Mouse (Mus musculus) kidney, embryonic 14.5 days (tissue): ENCODE measurements around the gene Prpf38b. TPM values are rescaled to one million over a fixed set of nuclear protein-coding genes. Genes with fewer than 3 reads are reported as not detected.
"Not testable (repeated sequence)": the region's sequence is repeated elsewhere in the genome, so short reads cannot be mapped to it uniquely, and the experiment has no call there.

ENCODE experiments used
- ATAC-seq: fragments of 200-750 bp; cut with Nextera tagmentation; 2 replicates; pipeline ENCODE4 v1.8.0; 2017; ENCODE audit warnings: moderate number of reproducible peaks, mild to moderate bottlenecking, moderate TSS enrichment, moderate library complexity; ENCODE audit not compliant: low FRiP score, low TSS enrichment
- H3K27ac ChIP-seq: fragments of 300-500 bp; sonication (generic); 2 replicates; pipeline ENCODE4 v1.5.1; 2014; ENCODE audit warnings: low read depth, mild to moderate bottlenecking, low read length, moderate library complexity, mixed read lengths
- H3K27me3 ChIP-seq: fragments of 300-500 bp; sonication (generic); 2 replicates; pipeline ENCODE4 v1.6.1; 2014; ENCODE audit warnings: mild to moderate bottlenecking, low read length; ENCODE audit not compliant: control insufficient read depth, insufficient read depth
- H3K36me3 ChIP-seq: fragments of 300-500 bp; sonication (generic); 2 replicates; pipeline ENCODE4 v1.6.1; 2014; ENCODE audit warnings: low read length, mixed read lengths; ENCODE audit not compliant: control insufficient read depth, insufficient read depth
- H3K4me1 ChIP-seq: fragments of 300-500 bp; sonication (generic); 2 replicates; pipeline ENCODE4 v1.6.1; 2014; ENCODE audit warnings: low read length, mixed read lengths; ENCODE audit not compliant: control insufficient read depth, insufficient read depth
- H3K4me2 ChIP-seq: fragments of 300-500 bp; sonication (generic); replicated peaks from 2 replicates; pipeline ENCODE4 v1.6.1; 2014; ENCODE audit warnings: low read depth, mild to moderate bottlenecking, low read length
- H3K4me3 ChIP-seq: fragments of 300-500 bp; sonication (generic); 2 replicates; pipeline ENCODE4 v1.5.1; 2014; ENCODE audit warnings: mild to moderate bottlenecking, low read length
- H3K9ac ChIP-seq: fragments of 300-500 bp; sonication (generic); 2 replicates; pipeline ENCODE4 v1.6.1; 2014; ENCODE audit warnings: low read depth, mild to moderate bottlenecking, low read length, moderate library complexity
- H3K9me3 ChIP-seq: fragments of 300-500 bp; sonication (generic); 2 replicates; pipeline ENCODE4 v1.6.1; 2016; ENCODE audit warnings: low read length; ENCODE audit not compliant: control insufficient read depth
- WGBS: fragments of 180-500 bp; shearing (Covaris S2); extraction: QIAGEN DNeasy Blood & Tissue Kit; methylation state at CpG from one replicate; pipeline ENCODE4 v1.1.7; 2014; 5-methylcytosine and 5-hydroxymethylcytosine counted together
- polyA plus RNA-seq: library from polyadenylated mRNA; unstranded; fragments of >200 nt; fragmentation: Nextera tagmentation; extraction: Ambion mirVana; gene quantifications from 2 replicates; pipeline ENCODE4 v1.2.1, GENCODE M21; 2014

The Prpf38b gene
- polyA plus RNA-seq, 1 experiment from 2014 or later, result 73.7 TPM

DNA sequence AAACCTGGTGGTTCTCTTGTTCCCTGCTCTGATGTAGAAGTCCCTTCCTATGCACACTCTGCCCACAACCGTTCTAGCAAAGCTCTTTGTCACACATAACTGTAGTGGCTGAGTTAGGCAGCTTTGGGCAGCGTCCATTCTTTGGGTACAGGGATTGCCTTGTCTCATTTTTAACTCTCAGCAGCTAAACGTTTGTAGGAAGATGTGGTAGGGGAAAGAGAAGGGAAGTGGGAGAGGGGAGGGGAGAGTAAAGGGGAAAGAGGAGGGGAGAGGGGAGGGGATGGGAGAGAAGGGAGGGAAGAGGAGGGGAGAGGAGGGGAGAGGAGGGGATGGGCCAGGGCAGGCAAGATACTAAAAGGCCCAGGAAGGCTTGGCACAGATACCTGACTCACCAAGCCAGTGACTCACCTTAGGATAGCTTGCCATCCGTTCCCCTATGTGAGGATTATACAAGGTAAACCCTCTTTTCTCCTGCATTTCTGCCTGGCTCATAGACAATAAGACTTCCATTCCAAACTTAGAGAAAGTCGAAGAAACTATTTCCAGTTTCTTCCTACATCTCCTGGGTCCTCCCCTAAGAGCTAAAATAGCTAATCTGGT is 31.6 kb downstream of the Prpf38b start:
- 60% methylated on average over 5 of the region's 5 CpGs for WGBS
- no peaks in the 10 kb centered on the region for H3K4me1 ChIP-seq
- H3K9ac ChIP-seq, result no peak overlapping the region
- H3K4me3 ChIP-seq, result no peak overlapping the region
- H3K4me2 ChIP-seq, result no peak overlapping the region
- ATAC-seq, result no peak
- no peak overlapping the region for H3K27ac ChIP-seq
- H3K36me3 ChIP-seq, result no peaks in the 10 kb centered on the region
- H3K27me3 ChIP-seq, result no peaks in the 10 kb centered on the region
- no peaks in the 10 kb centered on the region for H3K9me3 ChIP-seq

DNA sequence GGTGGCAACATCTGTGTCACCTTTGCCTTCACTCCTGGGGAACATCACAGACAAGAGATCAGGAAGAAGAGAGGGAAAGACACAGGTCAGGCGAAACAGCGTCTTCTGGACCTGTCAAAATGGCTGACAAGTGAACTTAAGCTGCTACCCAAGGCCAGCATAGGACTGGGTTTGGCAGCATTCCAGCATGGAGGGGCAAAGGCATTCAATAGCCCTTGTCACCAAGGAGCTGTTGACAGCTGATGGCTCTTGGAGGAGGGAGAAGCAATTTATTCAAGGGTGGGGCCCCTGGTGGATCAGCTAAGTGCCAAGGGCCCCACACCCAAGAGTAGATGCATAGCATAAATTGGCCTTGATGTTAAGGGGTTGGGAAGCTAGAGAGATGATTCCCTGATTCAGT is 32.4 kb downstream of the Prpf38b start:
- Histone ChIP-seq H3K36me3 (no peaks in the 10 kb centered on the region), H3K4me3 (no peak overlapping the region), H3K27ac (no peak overlapping the region), H3K27me3 (no peaks in the 10 kb centered on the region), H3K4me2 (no peak overlapping the region), H3K4me1 (no peaks in the 10 kb centered on the region), H3K9ac (no peak overlapping the region), H3K9me3 (no peaks in the 10 kb centered on the region)
- WGBS, result 64% methylated on average over 2 of the region's 2 CpGs
- no peak for ATAC-seq

DNA sequence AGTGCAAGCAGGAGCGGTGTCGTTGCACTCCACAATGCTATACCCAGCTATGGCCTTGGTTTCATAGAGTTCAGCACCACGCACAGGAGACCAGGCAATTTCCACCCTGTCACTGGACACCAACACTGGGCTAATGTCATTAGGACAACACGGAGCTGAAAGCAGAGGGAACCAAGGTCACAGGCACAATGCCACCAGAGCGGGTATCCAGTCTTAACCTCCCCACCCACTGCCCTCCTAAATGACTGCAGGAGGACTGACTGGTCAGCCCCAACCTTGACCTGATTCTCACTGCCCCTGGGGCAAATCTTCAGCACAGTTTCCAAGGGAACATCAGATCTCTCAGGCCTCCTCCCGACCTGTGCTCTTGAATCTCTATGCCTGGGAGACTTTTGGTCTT is 40.9 kb downstream of the Prpf38b start:
- Histone ChIP-seq H3K4me1 (no peaks in the 10 kb centered on the region), H3K4me3 (no peak overlapping the region)
- no peak for ATAC-seq

DNA sequence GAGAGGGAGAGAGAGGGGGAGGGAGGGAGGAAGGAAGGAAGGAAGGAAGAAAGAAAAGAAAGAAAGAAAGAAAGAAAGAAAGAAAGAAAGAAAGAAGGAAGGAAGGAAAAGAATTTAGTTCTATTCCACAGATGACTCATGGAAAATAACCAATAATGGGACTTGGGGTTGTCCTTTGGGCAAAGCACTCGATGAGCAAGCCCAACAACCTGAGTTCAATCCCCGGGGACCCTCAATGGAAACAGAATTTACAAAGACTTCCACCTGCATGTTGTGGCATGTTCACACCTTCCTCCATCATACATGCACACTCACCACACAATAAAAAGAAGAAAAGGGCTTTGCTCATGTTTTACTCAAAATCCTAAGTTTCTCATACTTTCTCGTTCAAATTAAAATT is 44.1 kb downstream of the Prpf38b start:
- ATAC-seq, result no peak
- Histone ChIP-seq H3K4me2 (no peak overlapping the region), H3K4me3 (no peak overlapping the region), H3K36me3 (no peaks in the 10 kb centered on the region), H3K27me3 (no peaks in the 10 kb centered on the region), H3K4me1 (no peaks in the 10 kb centered on the region), H3K9ac (no peak overlapping the region), H3K27ac (no peak overlapping the region), H3K9me3 (no peaks in the 10 kb centered on the region)
- 93% methylated on average over 3 of the region's 3 CpGs for WGBS

More for the DNA sequence above, 40.9 kb downstream of the Prpf38b start:
- Histone ChIP-seq H3K27me3 (no peaks in the 10 kb centered on the region), H3K4me2 (no peak overlapping the region), H3K9ac (no peak overlapping the region), H3K27ac (no peak overlapping the region), H3K36me3 (no peaks in the 10 kb centered on the region), H3K9me3 (no peaks in the 10 kb centered on the region)
- WGBS, result 74% methylated on average over 6 of the region's 6 CpGs

DNA sequence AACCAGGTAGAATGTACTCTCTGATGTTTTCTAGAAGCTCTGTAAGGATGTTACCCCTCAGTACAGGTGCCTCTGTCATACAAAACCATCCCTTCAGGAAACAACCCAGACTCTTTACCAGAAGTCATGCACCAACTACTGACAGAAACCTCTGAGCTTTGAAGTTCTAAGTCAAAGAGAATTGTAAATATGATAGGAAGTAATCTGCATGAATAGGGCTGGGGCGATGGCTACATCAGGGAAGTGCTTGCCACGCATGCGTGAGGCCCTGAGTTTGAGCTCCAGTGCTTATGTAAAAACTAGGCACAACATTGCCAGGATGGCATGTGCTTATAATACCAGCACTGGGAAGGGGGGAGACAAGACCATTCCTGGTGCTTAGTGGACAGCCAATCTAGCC is 45.9 kb downstream of the Prpf38b start:
- Histone ChIP-seq H3K27me3 (no peaks in the 10 kb centered on the region), H3K4me1 (no peaks in the 10 kb centered on the region), H3K9me3 (no peaks in the 10 kb centered on the region), H3K9ac (no peak overlapping the region), H3K27ac (no peak overlapping the region), H3K36me3 (no peaks in the 10 kb centered on the region), H3K4me2 (no peak overlapping the region), H3K4me3 (no peak overlapping the region)
- WGBS, result 94% methylated on average over 3 of the region's 3 CpGs
- no peak for ATAC-seq

DNA sequence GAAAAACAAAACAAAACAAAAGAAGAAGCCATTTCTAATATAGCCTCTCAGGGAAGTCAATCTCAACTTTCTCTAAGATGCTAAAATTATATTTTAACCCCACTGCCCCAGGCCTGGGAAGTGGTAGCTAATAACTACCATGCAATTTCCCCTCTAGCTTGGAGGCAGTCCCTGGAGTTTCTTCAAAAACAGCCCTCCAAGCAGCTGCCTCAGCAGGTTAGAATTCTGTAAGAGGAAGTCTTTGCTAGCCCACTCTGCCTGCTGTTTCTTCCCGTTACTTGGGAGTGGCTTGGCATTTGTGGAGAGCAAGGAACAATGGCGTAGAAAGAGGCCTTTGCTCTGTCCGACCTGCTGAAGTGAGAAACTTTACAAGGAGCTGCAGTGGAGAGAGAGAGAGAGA is 46.4 kb downstream of the Prpf38b start:
- Histone ChIP-seq H3K4me2 (no peak overlapping the region), H3K4me1 (no peaks in the 10 kb centered on the region)

DNA sequence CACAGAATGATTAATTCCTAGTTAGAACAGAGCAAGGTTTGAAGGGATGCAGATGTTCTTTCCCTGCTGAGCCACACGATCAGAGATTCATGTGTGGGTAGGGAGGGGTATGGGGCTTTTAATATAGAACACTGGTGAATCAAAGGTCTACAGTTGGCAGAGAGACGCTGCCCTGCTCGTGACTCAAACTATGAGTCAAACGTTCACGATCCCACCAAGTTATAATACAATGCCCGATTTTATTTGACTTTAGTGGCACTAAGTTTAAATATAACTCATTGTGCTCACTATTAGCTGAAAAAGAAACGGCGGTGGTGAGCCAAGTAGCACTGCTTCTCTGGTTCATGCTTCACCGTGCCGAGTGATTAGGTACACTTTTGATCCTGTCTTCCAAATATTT is 48.4 kb downstream of the Prpf38b start:
- WGBS, result 83% methylated on average over 10 of the region's 10 CpGs

More for the DNA sequence above, 46.4 kb downstream of the Prpf38b start:
- ATAC-seq, result no peak
- H3K27ac ChIP-seq, result no peak overlapping the region
- H3K9ac ChIP-seq, result no peak overlapping the region
- WGBS, result 47% methylated on average over 3 of the region's 3 CpGs
- H3K9me3 ChIP-seq, result no peaks in the 10 kb centered on the region
- H3K4me3 ChIP-seq, result no peak overlapping the region
- no peaks in the 10 kb centered on the region for H3K27me3 ChIP-seq
- no peaks in the 10 kb centered on the region for H3K36me3 ChIP-seq

DNA sequence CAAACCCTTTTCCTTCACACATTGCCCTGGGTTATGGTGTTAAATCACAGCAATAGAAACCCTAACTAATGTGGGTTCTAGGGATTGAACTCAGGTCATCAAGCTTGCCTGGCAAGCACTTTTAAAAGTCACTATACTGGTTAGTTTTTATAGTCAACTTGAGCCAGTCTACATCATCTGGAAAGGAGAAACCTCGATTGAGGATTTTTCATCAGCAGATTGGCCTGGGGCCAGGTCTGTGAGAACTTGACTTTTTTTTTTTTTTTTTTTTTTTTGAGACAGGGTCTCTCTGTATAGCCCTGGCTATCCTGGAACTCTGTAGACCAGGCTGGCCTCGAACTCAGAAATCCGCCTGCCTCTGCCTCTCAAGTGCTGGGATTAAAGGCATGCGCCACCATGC is 49.2 kb downstream of the Prpf38b start:
- H3K36me3 ChIP-seq, ATAC-seq, H3K27me3 ChIP-seq, H3K9ac ChIP-seq, H3K4me2 ChIP-seq, H3K9me3 ChIP-seq, H3K4me3 ChIP-seq, H3K27ac ChIP-seq, H3K4me1 ChIP-seq: not testable (repeated sequence)
- 94% methylated on average over 4 of the region's 4 CpGs for WGBS

More for the DNA sequence above, 48.4 kb downstream of the Prpf38b start:
- H3K4me1 ChIP-seq, result 0 out of 2 replicates have a peak, but pooled peaks cover 3% of the 10 kb centered on the region
- H3K4me3 ChIP-seq, result no peak overlapping the region
- no peaks in the 10 kb centered on the region for H3K27me3 ChIP-seq
- H3K9me3 ChIP-seq, result no peaks in the 10 kb centered on the region
- H3K4me2 ChIP-seq, result no peak overlapping the region
- no peak for ATAC-seq
- H3K9ac ChIP-seq, result no peak overlapping the region
- H3K27ac ChIP-seq, result no peak overlapping the region
- no peaks in the 10 kb centered on the region for H3K36me3 ChIP-seq

DNA sequence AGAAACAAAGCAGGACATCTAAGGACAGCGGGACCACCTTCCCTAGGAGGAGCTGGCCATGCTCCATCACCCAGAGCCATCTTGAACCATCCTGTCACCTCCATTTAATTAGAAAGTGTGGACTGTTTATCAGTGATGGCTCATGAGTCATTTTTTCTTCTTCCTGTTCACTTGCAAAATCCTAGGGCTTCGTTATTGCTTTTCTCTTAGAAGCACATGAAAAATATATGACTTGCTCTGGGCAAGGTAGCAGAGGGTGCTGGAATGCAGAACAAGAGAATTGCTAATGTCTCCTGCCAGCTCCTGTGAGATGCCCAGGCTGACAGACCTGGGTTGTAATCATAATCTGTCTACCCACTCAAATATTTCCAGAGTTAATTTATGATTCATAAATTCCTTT is 50.7 kb downstream of the Prpf38b start:
- Histone ChIP-seq H3K4me1 (0 out of 2 replicates have a peak, but pooled peaks cover 6% of the 10 kb centered on the region), H3K9ac (no peak overlapping the region), H3K27ac (no peak overlapping the region), H3K36me3 (no peaks in the 10 kb centered on the region), H3K4me2 (no peak overlapping the region), H3K9me3 (no peaks in the 10 kb centered on the region), H3K27me3 (no peaks in the 10 kb centered on the region), H3K4me3 (no peak overlapping the region)
- WGBS, result 84% methylated on average over 2 of the region's 2 CpGs
- ATAC-seq, result no peak
